Mouse (Mus musculus) liver, embryonic 14.5 days (tissue): ENCODE measurements around the gene Fbxo39. TPM values are rescaled to one million over a fixed set of nuclear protein-coding genes. Genes with fewer than 3 reads are reported as not detected.

ENCODE experiments used
- ATAC-seq: fragments of 200-750 bp; cut with Nextera tagmentation; 2 replicates; pipeline ENCODE4 v1.8.0; 2017; ENCODE audit warnings: moderate number of reproducible peaks, mild to moderate bottlenecking, moderate library complexity; ENCODE audit not compliant: insufficient read depth
- DNase-seq, 3 experiments: peaks; one replicate each; pipeline ENCODE4 v3.0.0-alpha.2; 2012 to 2013; ENCODE audit warnings: low read depth in 3 of 3, low spot score in 3 of 3
- H3K27ac ChIP-seq: fragments of 300-500 bp; sonication (generic); 2 replicates; pipeline ENCODE4 v1.5.1; 2014; ENCODE audit warnings: moderate library complexity, mild to moderate bottlenecking, control low read depth, inconsistent platforms
- H3K27me3 ChIP-seq: fragments of 300-500 bp; sonication (generic); 2 replicates; pipeline ENCODE4 v1.6.1; 2014; ENCODE audit warnings: mild to moderate bottlenecking, low read length, moderate library complexity; ENCODE audit not compliant: control insufficient read depth, insufficient read depth
- H3K36me3 ChIP-seq: fragments of 300-500 bp; sonication (generic); replicated peaks from 2 replicates; pipeline ENCODE4 v1.6.1; 2014; ENCODE audit warnings: low read depth; ENCODE audit not compliant: control insufficient read depth, insufficient read depth
- H3K4me1 ChIP-seq, 2 experiments: fragments of 200-500 bp in 1 of 2; fragments of 300-500 bp in 1 of 2; sonication (generic) in 1 of 2; replicated peaks; 2 replicates each; pipeline ENCODE4 v1.6.1; 2012 to 2014; ENCODE audit warnings: antibody characterized with exemption in 1 of 2, inconsistent platforms in 1 of 2, low read length in 1 of 2; ENCODE audit not compliant: control insufficient read depth in 2 of 2, insufficient read depth in 2 of 2
- H3K4me2 ChIP-seq: fragments of 300-500 bp; sonication (generic); 2 replicates; pipeline ENCODE4 v1.6.1; 2014; ENCODE audit warnings: low read depth, mild to moderate bottlenecking, control low read depth, moderate library complexity
- H3K4me3 ChIP-seq, 2 experiments: fragments of 200-500 bp in 1 of 2; fragments of 300-500 bp in 1 of 2; sonication (generic) in 1 of 2; 2 replicates each; pipeline ENCODE4 v1.5.1; 2012 to 2014; ENCODE audit warnings: low read depth in 2 of 2, low read length in 2 of 2, mild to moderate bottlenecking in 2 of 2, control low read depth in 1 of 2, inconsistent platforms in 1 of 2, moderate library complexity in 1 of 2; ENCODE audit not compliant: insufficient read depth in 1 of 2
- H3K9ac ChIP-seq: fragments of 300-500 bp; sonication (generic); replicated peaks from 2 replicates; pipeline ENCODE4 v1.6.1; 2014; ENCODE audit warnings: mild to moderate bottlenecking, control low read depth, moderate library complexity
- H3K9me3 ChIP-seq: fragments of 300-500 bp; sonication (generic); 2 replicates; pipeline ENCODE4 v1.6.1; 2016; ENCODE audit warnings: low read length, mixed read lengths; ENCODE audit not compliant: control insufficient read depth
- CTCF ChIP-seq: IDR thresholded peaks from 2 replicates; pipeline ENCODE4 v1.5.1; 2016; ENCODE audit warnings: antibody characterized with exemption, low read depth, control low read depth
- EP300 ChIP-seq: IDR thresholded peaks from 2 replicates; pipeline ENCODE4 v1.6.1; 2016; ENCODE audit warnings: antibody characterized with exemption, low read depth
- WGBS: fragments of 180-500 bp; shearing (Covaris S2); extraction: QIAGEN DNeasy Blood & Tissue Kit; methylation state at CpG from one replicate; pipeline ENCODE4 v1.1.7; 2014; ENCODE audit not compliant: insufficient replicate concordance; 5-methylcytosine and 5-hydroxymethylcytosine counted together
- polyA plus RNA-seq, 2 experiments: library from polyadenylated mRNA; depleted of rRNA in 1 of 2; stranded (reverse) in 1 of 2; unstranded in 1 of 2; fragments of >200 nt; fragmentation: Nextera tagmentation in 1 of 2; extraction: Ambion mirVana in 1 of 2; gene quantifications; 2 replicates each; pipeline versions ENCODE4 v1.2.1 to v1.2.3; 2012 to 2014

Fbxo39 gene
- polyA plus RNA-seq, 2 experiments: not detected

- no peaks in the 10 kb centered on the region for H3K36me3 ChIP-seq
- H3K27me3 ChIP-seq: peaks cover 4% of the 10 kb centered on the region; the same call in 1 of the 2 replicates
- TF ChIP-seq EP300 (no peak), CTCF (no peak)
- ATAC-seq: no peak
- no peak overlapping the region for H3K27ac ChIP-seq
- H3K9ac ChIP-seq: no peak overlapping the region
- no peaks in the 10 kb centered on the region for H3K9me3 ChIP-seq
- DNase-seq: no peak
- no peaks in the 10 kb centered on the region for H3K4me1 ChIP-seq
- H3K4me2 ChIP-seq: no peak overlapping the region
- WGBS: 62% methylated on average over 8 of the region's 8 CpGs
- no peak overlapping the region for H3K4me3 ChIP-seq
Measured at GRCm38 (mm10) chr11:72363523-72364240, 49.4 kb downstream of the Fbxo39 start.

GRCm38 (mm10) chr11:72364526-72364925 is 50.3 kb downstream of the Fbxo39 start:
- no peak overlapping the region for H3K27ac ChIP-seq
- H3K9me3 ChIP-seq: no peaks in the 10 kb centered on the region
- TF ChIP-seq CTCF (no peak), EP300 (no peak)
- no peak overlapping the region for H3K4me2 ChIP-seq
- ATAC-seq: no peak
- no peak for DNase-seq
- H3K4me3 ChIP-seq: no peak overlapping the region
- WGBS: 68% methylated on average over 5 of the region's 5 CpGs
- H3K9ac ChIP-seq: no peak overlapping the region
- no peaks in the 10 kb centered on the region for H3K36me3 ChIP-seq
- H3K4me1 ChIP-seq: no peaks in the 10 kb centered on the region
- H3K27me3 ChIP-seq: peaks cover 4% of the 10 kb centered on the region; the same call in 1 of the 2 replicates

GRCm38 (mm10) chr11:72366126-72366525 is 51.9 kb downstream of the Fbxo39 start:
- Histone ChIP-seq H3K4me1 (no peaks in the 10 kb centered on the region), H3K27me3 (peaks cover 4% of the 10 kb centered on the region; the same call in 1 of the 2 replicates), H3K9me3 (no peaks in the 10 kb centered on the region), H3K36me3 (no peaks in the 10 kb centered on the region), H3K4me3 (no peak overlapping the region), H3K4me2 (no peak overlapping the region), H3K27ac (no peak overlapping the region), H3K9ac (no peak overlapping the region)
- DNase-seq (no peak), ATAC-seq (no peak)
- TF ChIP-seq CTCF (no peak), EP300 (no peak)
- 59% methylated on average over 9 of the region's 9 CpGs for WGBS

GRCm38 (mm10) chr11:72367934-72368674 is 53.9 kb downstream of the Fbxo39 start:
- ATAC-seq (no peak), DNase-seq (no peak)
- TF ChIP-seq CTCF (no peak), EP300 (no peak)
- WGBS: 49% methylated on average over 11 of the region's 11 CpGs
- no peak overlapping the region for H3K4me3 ChIP-seq
- H3K4me1 ChIP-seq: no peaks in the 10 kb centered on the region
- no peak overlapping the region for H3K27ac ChIP-seq
- H3K9me3 ChIP-seq: no peaks in the 10 kb centered on the region
- no peaks in the 10 kb centered on the region for H3K36me3 ChIP-seq
- no peaks in the 10 kb centered on the region; the same call in 1 of the 2 replicates for H3K27me3 ChIP-seq
- H3K9ac ChIP-seq: no peak overlapping the region
- H3K4me2 ChIP-seq: no peak overlapping the region

Other genes with a start within 250 kb of the Fbxo39 start
- 0.09 and 0.13 TPM in 2 replicates for gene Pitpnm3, start 178.7 kb upstream of the Fbxo39 start, polyA plus RNA-seq (2012; rRNA removed)
- 0.01 and 0.11 TPM in 2 replicates for gene Pitpnm3, start 178.7 kb upstream of the Fbxo39 start, polyA plus RNA-seq (2014; fragmentation: Nextera tagmentation; extraction: Ambion mirVana)
- 0.08 and 0.09 TPM in 2 replicates for gene Gm43951, start 107.6 kb upstream of the Fbxo39 start, polyA plus RNA-seq (2012; rRNA removed)
- gene Gm43951, start 107.6 kb upstream of the Fbxo39 start, polyA plus RNA-seq (2014; fragmentation: Nextera tagmentation; extraction: Ambion mirVana): not detected in 2 replicates
- 1.5 and 2.3 TPM in 2 replicates for gene 4933427D14Rik, start 107.0 kb upstream of the Fbxo39 start, polyA plus RNA-seq (2012; rRNA removed)
- 2.1 and 2.8 TPM in 2 replicates for gene 4933427D14Rik, start 107.0 kb upstream of the Fbxo39 start, polyA plus RNA-seq (2014; fragmentation: Nextera tagmentation; extraction: Ambion mirVana)
- gene Txndc17, start 106.9 kb upstream of the Fbxo39 start, polyA plus RNA-seq (2012; rRNA removed): 27.3 and 43.5 TPM in 2 replicates
- 66.9 and 68.0 TPM in 2 replicates for gene Txndc17, start 106.9 kb upstream of the Fbxo39 start, polyA plus RNA-seq (2014; fragmentation: Nextera tagmentation; extraction: Ambion mirVana)
- 6.0 and 8.5 TPM in 2 replicates for gene Med31, start 98.9 kb upstream of the Fbxo39 start, polyA plus RNA-seq (2012; rRNA removed)
- 13.0 TPM in 2 replicates for gene Med31, start 98.9 kb upstream of the Fbxo39 start, polyA plus RNA-seq (2014; fragmentation: Nextera tagmentation; extraction: Ambion mirVana)
- gene Slc13a5, start 47.2 kb upstream of the Fbxo39 start, polyA plus RNA-seq (2012; rRNA removed): not detected in 2 replicates
- gene Slc13a5, start 47.2 kb upstream of the Fbxo39 start, polyA plus RNA-seq (2014; fragmentation: Nextera tagmentation; extraction: Ambion mirVana): not detected in 2 replicates
- 0.64 and 1.6 TPM in 2 replicates for gene Xaf1, start 12.8 kb upstream of the Fbxo39 start, polyA plus RNA-seq (2012; rRNA removed)
- 1.7 TPM in 2 replicates for gene Xaf1, start 12.8 kb upstream of the Fbxo39 start, polyA plus RNA-seq (2014; fragmentation: Nextera tagmentation; extraction: Ambion mirVana)
- gene Tekt1, start 48.0 kb downstream of the Fbxo39 start, polyA plus RNA-seq (2012; rRNA removed): not detected in 2 replicates
- gene Tekt1, start 48.0 kb downstream of the Fbxo39 start, polyA plus RNA-seq (2014; fragmentation: Nextera tagmentation; extraction: Ambion mirVana): not detected in 2 replicates
- 1.1 and 1.3 TPM in 2 replicates for gene Smtnl2, start 97.3 kb downstream of the Fbxo39 start, polyA plus RNA-seq (2012; rRNA removed)
- gene Smtnl2, start 97.3 kb downstream of the Fbxo39 start, polyA plus RNA-seq (2014; fragmentation: Nextera tagmentation; extraction: Ambion mirVana): 0.85 and 0.86 TPM in 2 replicates
- gene Ggt6, start 121.1 kb downstream of the Fbxo39 start, polyA plus RNA-seq (2012; rRNA removed): 0.10 and 0.18 TPM in 2 replicates
- gene Ggt6, start 121.1 kb downstream of the Fbxo39 start, polyA plus RNA-seq (2014; fragmentation: Nextera tagmentation; extraction: Ambion mirVana): 0.25 and 0.38 TPM in 2 replicates
- 31.0 and 56.3 TPM in 2 replicates for gene Mybbp1a, start 126.9 kb downstream of the Fbxo39 start, polyA plus RNA-seq (2012; rRNA removed)
- gene Mybbp1a, start 126.9 kb downstream of the Fbxo39 start, polyA plus RNA-seq (2014; fragmentation: Nextera tagmentation; extraction: Ambion mirVana): 65.5 and 72.6 TPM in 2 replicates
- 8.6 and 12.9 TPM in 2 replicates for gene Spns2, start 175.5 kb downstream of the Fbxo39 start, polyA plus RNA-seq (2012; rRNA removed)
- 3.8 and 6.3 TPM in 2 replicates for gene Spns2, start 175.5 kb downstream of the Fbxo39 start, polyA plus RNA-seq (2014; fragmentation: Nextera tagmentation; extraction: Ambion mirVana)
- 1.3 and 1.7 TPM in 2 replicates for gene Spns3, start 236.1 kb downstream of the Fbxo39 start, polyA plus RNA-seq (2012; rRNA removed)
- 1.3 TPM in 2 replicates for gene Spns3, start 236.1 kb downstream of the Fbxo39 start, polyA plus RNA-seq (2014; fragmentation: Nextera tagmentation; extraction: Ambion mirVana)